In genomic region chr8:84989311-84989731, GRCm38 (mm10) we compare ENCODE assay signal across 8 mouse cellular contexts. TPM values are rescaled to one million over a fixed set of nuclear protein-coding genes. Genes with fewer than 3 reads are reported as not detected.
DNase-seq lines count a peak whose midpoint lies in the region; ATAC-seq and TF ChIP-seq lines count a peak whose summit lies in the region.

No protein-coding gene starts in this region.

- H3K36me3 ChIP-seq in forebrain, postnatal 0 days (ENCODE audit: insufficient read depth), result no peaks in the 10 kb centered on the region
- H3K36me3 ChIP-seq in intestine, embryonic 14.5 days (ENCODE audit: control insufficient read depth, insufficient read depth, low read length), result no peaks in the 10 kb centered on the region
- H3K36me3 ChIP-seq in liver, embryonic 14.5 days (replicated peaks; ENCODE audit: control insufficient read depth, insufficient read depth, low read depth), result no peaks in the 10 kb centered on the region
- H3K36me3 ChIP-seq in neural tube, embryonic 14.5 days (ENCODE audit: control insufficient read depth, insufficient read depth, low read length), result no peaks in the 10 kb centered on the region

- no peak for TF ChIP-seq CTCF in cerebellum, adult 2 months (IDR thresholded peaks at IDR 0.05; ENCODE audit: borderline replicate concordance, insufficient read depth, low read depth, low read length)
- TF ChIP-seq CTCF in forebrain, postnatal 0 days (IDR thresholded peaks at IDR 0.05; ENCODE audit: low read depth), result no peak
- TF ChIP-seq CTCF in liver, embryonic 14.5 days (IDR thresholded peaks at IDR 0.05; ENCODE audit: low read depth), result no peak

- H3K4me3 ChIP-seq in cerebellum, adult 2 months (replicated peaks; ENCODE audit: insufficient read depth, low read depth, low read length), result no peak overlapping the region
- H3K4me3 ChIP-seq in forebrain, postnatal 0 days (ENCODE audit: low read depth, low read length), result peak overlapping the region; percentile 69; the same call in 1 of the 2 replicates
- H3K4me3 ChIP-seq in intestine, embryonic 14.5 days (ENCODE audit: low read depth, low read length), result peak overlapping the region; percentile 6; the same call in 1 of the 2 replicates
- peak overlapping the region in 1 of 2 experiments; percentile 59; a peak in 3 of 4 replicates for H3K4me3 ChIP-seq in liver, embryonic 14.5 days (ENCODE audit: insufficient read depth in 1 of 2, low read depth in 2 of 2, low read length in 2 of 2)
- no peak overlapping the region for H3K4me3 ChIP-seq in neural tube, embryonic 14.5 days (ENCODE audit: low read depth, low read length)

- peak; percentile 21; the same call in 1 of the 2 replicates for TF ChIP-seq EP300 in liver, embryonic 14.5 days (IDR thresholded peaks at IDR 0.05; ENCODE audit: low read depth)

- no peak for ATAC-seq in forebrain, postnatal 0 days
- no peak for ATAC-seq in intestine, embryonic 14.5 days (replicated peaks; ENCODE audit: low FRiP score, low TSS enrichment, low read depth)
- no peak for ATAC-seq in liver, embryonic 14.5 days (ENCODE audit: insufficient read depth)
- ATAC-seq in neural tube, embryonic 14.5 days (ENCODE audit: low read depth), result no peak

- 15% methylated on average over 15 of the region's 15 CpGs for WGBS in cerebellum, adult 2 months
- 12% methylated on average over 15 of the region's 15 CpGs for WGBS in forebrain, postnatal 0 days
- 7% methylated on average over 15 of the region's 15 CpGs for whole genome bisulfite sequencing in intestine, embryonic 14.5 days
- 5% methylated on average over 15 of the region's 15 CpGs for WGBS in liver, embryonic 14.5 days (ENCODE audit: insufficient replicate concordance)
- WGBS in neural tube, embryonic 14.5 days, result 7% methylated on average over 15 of the region's 15 CpGs

- no peak overlapping the region for H3K9ac ChIP-seq in forebrain, postnatal 0 days
- no peak overlapping the region for H3K9ac ChIP-seq in intestine, embryonic 14.5 days (ENCODE audit: low read length)
- H3K9ac ChIP-seq in liver, embryonic 14.5 days (replicated peaks), result peak overlapping the region; percentile 81
- H3K9ac ChIP-seq in neural tube, embryonic 14.5 days (replicated peaks; ENCODE audit: low read depth, low read length), result no peak overlapping the region

- no peak for TF ChIP-seq POLR2A in cerebellum, adult 2 months (IDR thresholded peaks at IDR 0.05; ENCODE audit: borderline replicate concordance, insufficient read depth, low read length)

- DNase-seq in cerebellum, adult 18-20 months, result peak; percentile 45 to 47
- DNase-seq in cerebellum, adult 2 months, result no peak
- DNase-seq in adrenal gland, postnatal 10 days, result peak; percentile 65
- no peak for DNase-seq in forebrain, postnatal 0 days
- no peak for DNase-seq in intestine, embryonic 14.5 days (ENCODE audit: low spot score)
- no peak for DNase-seq in liver, embryonic 14.5 days (ENCODE audit: low read depth in 3 of 3, low spot score in 3 of 3)
- no peak for DNase-seq in layer of hippocampus, postnatal 10 days (ENCODE audit: low spot score in 2 of 2)

- H3K4me1 ChIP-seq in cerebellum, adult 2 months (ENCODE audit: control insufficient read depth, insufficient read depth, low read length), result peaks cover 5% of the 10 kb centered on the region; the same call in 1 of the 2 replicates
- H3K4me1 ChIP-seq in forebrain, postnatal 0 days (ENCODE audit: insufficient read depth), result peaks cover 21% of the 10 kb centered on the region
- peaks cover 17% of the 10 kb centered on the region for H3K4me1 ChIP-seq in intestine, embryonic 14.5 days (replicated peaks; ENCODE audit: control insufficient read depth, insufficient read depth, low read length)
- peaks cover 37 to 38% of the 10 kb centered on the region in 2 experiments for H3K4me1 ChIP-seq in liver, embryonic 14.5 days (replicated peaks; ENCODE audit: control insufficient read depth in 2 of 2, insufficient read depth in 2 of 2, low read length in 1 of 2)
- peaks cover 16% of the 10 kb centered on the region for H3K4me1 ChIP-seq in neural tube, embryonic 14.5 days (ENCODE audit: control insufficient read depth, insufficient read depth, low read length)

- no peak overlapping the region for H3K27ac ChIP-seq in cerebellum, adult 2 months (ENCODE audit: insufficient read depth, low read length)
- H3K27ac ChIP-seq in forebrain, postnatal 0 days (ENCODE audit: low read depth, low read length), result no peak overlapping the region
- H3K27ac ChIP-seq in intestine, embryonic 14.5 days (ENCODE audit: low read depth), result peak overlapping the region; percentile 86
- H3K27ac ChIP-seq in liver, embryonic 14.5 days, result peak overlapping the region; percentile 87
- H3K27ac ChIP-seq in neural tube, embryonic 14.5 days (ENCODE audit: low read depth, low read length), result no peak overlapping the region

- peak overlapping the region; percentile 92 for H3K4me2 ChIP-seq in forebrain, postnatal 0 days (ENCODE audit: low read depth)
- peak overlapping the region; percentile 94 for H3K4me2 ChIP-seq in intestine, embryonic 14.5 days (ENCODE audit: low read length)
- peak overlapping the region; percentile 88 for H3K4me2 ChIP-seq in liver, embryonic 14.5 days (ENCODE audit: low read depth)
- H3K4me2 ChIP-seq in neural tube, embryonic 14.5 days (ENCODE audit: low read depth, low read length), result peak overlapping the region; percentile 86

- H3K9me3 ChIP-seq in forebrain, postnatal 0 days (ENCODE audit: low read length), result no peaks in the 10 kb centered on the region
- no peaks in the 10 kb centered on the region for H3K9me3 ChIP-seq in intestine, embryonic 14.5 days (ENCODE audit: control insufficient read depth, low read length)
- H3K9me3 ChIP-seq in liver, embryonic 14.5 days (ENCODE audit: control insufficient read depth, low read length), result no peaks in the 10 kb centered on the region
- H3K9me3 ChIP-seq in neural tube, embryonic 14.5 days (ENCODE audit: control insufficient read depth, low read length), result no peaks in the 10 kb centered on the region

- no peaks in the 10 kb centered on the region for H3K27me3 ChIP-seq in cerebellum, adult 2 months (ENCODE audit: control insufficient read depth, insufficient read depth, low read length)
- H3K27me3 ChIP-seq in forebrain, postnatal 0 days (ENCODE audit: insufficient read depth, low read length), result no peaks in the 10 kb centered on the region; the same call in 1 of the 2 replicates
- 0 out of 2 replicates have a peak, but pooled peaks cover 11% of the 10 kb centered on the region for H3K27me3 ChIP-seq in intestine, embryonic 14.5 days (replicated peaks; ENCODE audit: control insufficient read depth, insufficient read depth, low read length)
- H3K27me3 ChIP-seq in liver, embryonic 14.5 days (ENCODE audit: control insufficient read depth, insufficient read depth, low read length), result no peaks in the 10 kb centered on the region
- no peaks in the 10 kb centered on the region for H3K27me3 ChIP-seq in neural tube, embryonic 14.5 days (ENCODE audit: control insufficient read depth, insufficient read depth, low read length)

RNA-seq across cellular contexts. Expression of gene Hook2, which starts 1.1 kb away (rescaled TPM):
- 14.1 and 14.2 TPM in 2 replicates for polyA plus RNA-seq in cerebellum, adult 2 months (2012; rRNA removed)
- 1 to 10 TPM; 6.5 to 6.6 TPM for total RNA-seq in adrenal gland, postnatal 10 days (2021)
- total RNA-seq in forebrain, postnatal 0 days (2014; rRNA removed), result 30.3 and 32.5 TPM in 2 replicates
- 22.6 and 28.7 TPM in 2 replicates for polyA plus RNA-seq in forebrain, postnatal 0 days (2015; fragmentation: Nextera tagmentation; extraction: Ambion mirVana)
- 36.0 and 40.7 TPM in 2 replicates for polyA plus RNA-seq in intestine, embryonic 14.5 days (2014; fragmentation: Nextera tagmentation; extraction: Ambion mirVana)
- polyA plus RNA-seq in liver, embryonic 14.5 days (2012; rRNA removed), result 2.3 and 4.3 TPM in 2 replicates
- polyA plus RNA-seq in liver, embryonic 14.5 days (2014; fragmentation: Nextera tagmentation; extraction: Ambion mirVana), result 3.2 and 4.3 TPM in 2 replicates
- polyA plus RNA-seq in neural tube, embryonic 14.5 days (2014; fragmentation: Nextera tagmentation; extraction: Ambion mirVana), result 25.5 and 31.2 TPM in 2 replicates
- 10 to 100 TPM; 14.5 to 15.1 TPM for total RNA-seq in layer of hippocampus, postnatal 10 days (2021)

RNA-seq across cellular contexts. Expression of gene Junb, which starts 10.8 kb away (rescaled TPM):
- 12.8 and 13.5 TPM in 2 replicates for polyA plus RNA-seq in cerebellum, adult 2 months (2012; rRNA removed)
- 100 to 1,000 TPM in 1 of 2 experiments, 10 to 100 TPM in 1; 28.7 to 134 TPM for total RNA-seq in adrenal gland, postnatal 10 days (2021)
- 21.9 and 22.2 TPM in 2 replicates for total RNA-seq in forebrain, postnatal 0 days (2014; rRNA removed)
- 10.1 and 15.9 TPM in 2 replicates for polyA plus RNA-seq in forebrain, postnatal 0 days (2015; fragmentation: Nextera tagmentation; extraction: Ambion mirVana)
- 14.4 and 17.2 TPM in 2 replicates for polyA plus RNA-seq in intestine, embryonic 14.5 days (2014; fragmentation: Nextera tagmentation; extraction: Ambion mirVana)
- 8.3 and 10.5 TPM in 2 replicates for polyA plus RNA-seq in liver, embryonic 14.5 days (2012; rRNA removed)
- polyA plus RNA-seq in liver, embryonic 14.5 days (2014; fragmentation: Nextera tagmentation; extraction: Ambion mirVana), result 10.5 and 11.2 TPM in 2 replicates
- 5.4 and 8.4 TPM in 2 replicates for polyA plus RNA-seq in neural tube, embryonic 14.5 days (2014; fragmentation: Nextera tagmentation; extraction: Ambion mirVana)
- 10 to 100 TPM; 33.7 to 34.2 TPM for total RNA-seq in layer of hippocampus, postnatal 10 days (2021)

RNA-seq across cellular contexts. Expression of gene Rnaseh2a, which starts 19.8 kb away (rescaled TPM):
- polyA plus RNA-seq in cerebellum, adult 2 months (2012; rRNA removed), result 58.7 and 61.5 TPM in 2 replicates
- 10 to 100 TPM; 88.6 to 91.7 TPM for total RNA-seq in adrenal gland, postnatal 10 days (2021)
- 39.8 and 42.7 TPM in 2 replicates for total RNA-seq in forebrain, postnatal 0 days (2014; rRNA removed)
- polyA plus RNA-seq in forebrain, postnatal 0 days (2015; fragmentation: Nextera tagmentation; extraction: Ambion mirVana), result 52.2 and 56.3 TPM in 2 replicates
- 132 and 141 TPM in 2 replicates for polyA plus RNA-seq in intestine, embryonic 14.5 days (2014; fragmentation: Nextera tagmentation; extraction: Ambion mirVana)
- polyA plus RNA-seq in liver, embryonic 14.5 days (2012; rRNA removed), result 49.3 and 56.2 TPM in 2 replicates
- 107 and 125 TPM in 2 replicates for polyA plus RNA-seq in liver, embryonic 14.5 days (2014; fragmentation: Nextera tagmentation; extraction: Ambion mirVana)
- polyA plus RNA-seq in neural tube, embryonic 14.5 days (2014; fragmentation: Nextera tagmentation; extraction: Ambion mirVana), result 45.7 and 48.0 TPM in 2 replicates
- 10 to 100 TPM; 36.8 to 44.3 TPM for total RNA-seq in layer of hippocampus, postnatal 10 days (2021)

RNA-seq across cellular contexts. Expression of gene Prdx2, which starts 19.9 kb away (rescaled TPM):
- polyA plus RNA-seq in cerebellum, adult 2 months (2012; rRNA removed), result 345 and 351 TPM in 2 replicates
- total RNA-seq in adrenal gland, postnatal 10 days (2021), result 100 to 1,000 TPM; 477 to 503 TPM
- 814 and 983 TPM in 2 replicates for total RNA-seq in forebrain, postnatal 0 days (2014; rRNA removed)
- 974 and 1,110 TPM in 2 replicates for polyA plus RNA-seq in forebrain, postnatal 0 days (2015; fragmentation: Nextera tagmentation; extraction: Ambion mirVana)
- polyA plus RNA-seq in intestine, embryonic 14.5 days (2014; fragmentation: Nextera tagmentation; extraction: Ambion mirVana), result 771 and 821 TPM in 2 replicates
- polyA plus RNA-seq in liver, embryonic 14.5 days (2012; rRNA removed), result 1,117 and 1,155 TPM in 2 replicates
- polyA plus RNA-seq in liver, embryonic 14.5 days (2014; fragmentation: Nextera tagmentation; extraction: Ambion mirVana), result 2,207 and 2,282 TPM in 2 replicates
- 1,214 and 1,252 TPM in 2 replicates for polyA plus RNA-seq in neural tube, embryonic 14.5 days (2014; fragmentation: Nextera tagmentation; extraction: Ambion mirVana)
- total RNA-seq in layer of hippocampus, postnatal 10 days (2021), result 100 to 1,000 TPM; 492 to 505 TPM

RNA-seq across cellular contexts. Expression of gene Gm49661, which starts 20.1 kb away (rescaled TPM):
- polyA plus RNA-seq in cerebellum, adult 2 months (2012; rRNA removed), result not detected in 2 replicates
- total RNA-seq in adrenal gland, postnatal 10 days (2021), result 1 to 10 TPM in 1 of 2 experiments, not detected in 1; 1.1 TPM
- not detected in 2 replicates for total RNA-seq in forebrain, postnatal 0 days (2014; rRNA removed)
- polyA plus RNA-seq in forebrain, postnatal 0 days (2015; fragmentation: Nextera tagmentation; extraction: Ambion mirVana), result not detected in 2 replicates
- polyA plus RNA-seq in intestine, embryonic 14.5 days (2014; fragmentation: Nextera tagmentation; extraction: Ambion mirVana), result not detected in 2 replicates
- polyA plus RNA-seq in liver, embryonic 14.5 days (2012; rRNA removed), result not detected in 2 replicates
- not detected in 2 replicates for polyA plus RNA-seq in liver, embryonic 14.5 days (2014; fragmentation: Nextera tagmentation; extraction: Ambion mirVana)
- polyA plus RNA-seq in neural tube, embryonic 14.5 days (2014; fragmentation: Nextera tagmentation; extraction: Ambion mirVana), result not detected in 2 replicates
- not detected for total RNA-seq in layer of hippocampus, postnatal 10 days (2021)

Comparison
In these comparisons a context has a peak if more than half of its experiments do, and no peak if none do; other contexts are left out.
1. DNase-seq: peak in cerebellum, adult 18-20 months (2 of 2) and adrenal gland, postnatal 10 days (single experiment); none in cerebellum, adult 2 months (0 of 2), forebrain, postnatal 0 days (single experiment), intestine, embryonic 14.5 days (single experiment), liver, embryonic 14.5 days (0 of 3) and layer of hippocampus, postnatal 10 days (0 of 2).
2. H3K27ac ChIP-seq: peak in intestine, embryonic 14.5 days (single experiment) and liver, embryonic 14.5 days (single experiment); none in cerebellum, adult 2 months (single experiment), forebrain, postnatal 0 days (single experiment) and neural tube, embryonic 14.5 days (single experiment).
3. H3K4me3 ChIP-seq: peak in forebrain, postnatal 0 days (single experiment) and intestine, embryonic 14.5 days (single experiment); none in cerebellum, adult 2 months (single experiment) and neural tube, embryonic 14.5 days (single experiment).
4. Peak in every context shown above with its lines, with median percentiles within 50 percentile points of each other: H3K4me2 ChIP-seq.